Mouse (Mus musculus) limb, embryonic 14.5 days (tissue): ENCODE results near the gene 4930415O20Rik. TPM values are rescaled to one million over a fixed set of nuclear protein-coding genes. Genes with fewer than 3 reads are reported as not detected.

ENCODE experiments used
- ATAC-seq: fragments of 200-750 bp; cut with Nextera tagmentation; 2 replicates; pipeline ENCODE4 v1.8.0; 2017; ENCODE audit warnings: low read depth, moderate number of reproducible peaks, moderate TSS enrichment; ENCODE audit not compliant: low FRiP score
- DNase-seq: peaks from one replicate; pipeline ENCODE4 v3.0.0-alpha.2; 2015; ENCODE audit warnings: low spot score
- H3K27ac ChIP-seq: fragments of 300-500 bp; sonication (generic); replicated peaks from 2 replicates; pipeline ENCODE4 v1.5.1; 2014; ENCODE audit warnings: low read depth, mild to moderate bottlenecking, low read length, moderate library complexity, mixed read lengths
- H3K27me3 ChIP-seq: fragments of 300-500 bp; sonication (generic); 2 replicates; pipeline ENCODE4 v1.6.1; 2014; ENCODE audit warnings: low read length, mixed read lengths; ENCODE audit not compliant: control insufficient read depth, insufficient read depth
- H3K36me3 ChIP-seq: fragments of 300-500 bp; sonication (generic); 2 replicates; pipeline ENCODE4 v1.6.1; 2014; ENCODE audit warnings: mild to moderate bottlenecking, low read length, moderate library complexity, mixed read lengths; ENCODE audit not compliant: control insufficient read depth, insufficient read depth
- H3K4me1 ChIP-seq: fragments of 300-500 bp; sonication (generic); 2 replicates; pipeline ENCODE4 v1.6.1; 2014; ENCODE audit warnings: antibody characterized with exemption, low read length, mixed read lengths; ENCODE audit not compliant: control insufficient read depth, insufficient read depth
- H3K4me2 ChIP-seq: fragments of 300-500 bp; sonication (generic); replicated peaks from 2 replicates; pipeline ENCODE4 v1.6.1; 2014; ENCODE audit warnings: low read depth, mild to moderate bottlenecking, low read length, moderate library complexity; ENCODE audit not compliant: severe bottlenecking
- H3K4me3 ChIP-seq: fragments of 300-500 bp; sonication (generic); replicated peaks from 2 replicates; pipeline ENCODE4 v1.5.1; 2014; ENCODE audit warnings: low read length
- H3K9ac ChIP-seq: fragments of 300-500 bp; sonication (generic); 2 replicates; pipeline ENCODE4 v1.6.1; 2014; ENCODE audit warnings: mild to moderate bottlenecking, low read depth, low read length, moderate library complexity; ENCODE audit not compliant: severe bottlenecking
- H3K9me3 ChIP-seq: fragments of 300-500 bp; sonication (generic); 2 replicates; pipeline ENCODE4 v1.6.1; 2016; ENCODE audit warnings: low read length; ENCODE audit not compliant: control insufficient read depth
- POLR2A ChIP-seq: fragments of 200-500 bp; IDR thresholded peaks from 2 replicates; pipeline ENCODE4 v1.8.0; 2012; ENCODE audit warnings: inconsistent platforms, mild to moderate bottlenecking, moderate library complexity, borderline replicate concordance; ENCODE audit not compliant: insufficient read depth, insufficient read length; ENCODE audit errors: extremely low read depth
- whole genome bisulfite sequencing: fragments of 180-500 bp; shearing (Covaris S2); extraction: QIAGEN DNeasy Blood & Tissue Kit; methylation state at CpG from one replicate; pipeline ENCODE4 v1.1.7; 2014; 5-methylcytosine and 5-hydroxymethylcytosine counted together
- polyA plus RNA-seq, 2 experiments: library from polyadenylated mRNA; depleted of rRNA in 1 of 2; stranded (reverse) in 1 of 2; unstranded in 1 of 2; fragments of >200 nt; fragmentation: Nextera tagmentation in 1 of 2; extraction: Ambion mirVana in 1 of 2; gene quantifications; 2 replicates each; pipeline versions ENCODE4 v1.2.1 to v1.2.3; 2012 to 2014

Gene 4930415O20Rik
- polyA plus RNA-seq, 2 experiments = 0.37 TPM; not detected in 1

DNA sequence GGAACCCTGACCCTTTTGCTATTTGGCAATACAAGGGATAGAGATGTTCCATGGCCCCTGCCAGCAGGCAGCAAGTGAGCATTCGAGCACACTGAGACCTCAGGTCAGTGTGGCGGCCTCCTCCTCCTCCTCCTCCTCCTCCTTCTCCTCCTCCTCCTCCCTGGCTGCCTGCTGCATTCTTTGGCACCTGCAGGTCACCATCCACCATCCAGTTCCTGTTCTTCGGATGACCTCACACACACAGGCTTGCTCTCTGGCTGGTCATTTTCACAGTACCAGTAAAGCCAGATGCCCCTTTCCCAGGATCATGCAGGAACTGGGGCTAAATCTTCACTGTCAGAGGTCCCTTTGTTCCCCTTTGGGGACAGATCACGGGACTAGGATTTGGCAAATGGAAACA, 20.6 kb downstream of the 4930415O20Rik start:
- H3K36me3 ChIP-seq = peaks cover 70% of the 10 kb centered on the region
- no peak for DNase-seq
- 72% methylated on average over 3 of the region's 4 CpGs for WGBS
- no peaks in the 10 kb centered on the region for H3K27me3 ChIP-seq
- H3K4me2 ChIP-seq = no peak overlapping the region
- ATAC-seq = no peak
- no peak overlapping the region for H3K4me3 ChIP-seq
- H3K9me3 ChIP-seq = no peaks in the 10 kb centered on the region
- no peak overlapping the region for H3K27ac ChIP-seq
- H3K9ac ChIP-seq = no peak overlapping the region
- H3K4me1 ChIP-seq = no peaks in the 10 kb centered on the region
- TF ChIP-seq POLR2A = no peak

DNA sequence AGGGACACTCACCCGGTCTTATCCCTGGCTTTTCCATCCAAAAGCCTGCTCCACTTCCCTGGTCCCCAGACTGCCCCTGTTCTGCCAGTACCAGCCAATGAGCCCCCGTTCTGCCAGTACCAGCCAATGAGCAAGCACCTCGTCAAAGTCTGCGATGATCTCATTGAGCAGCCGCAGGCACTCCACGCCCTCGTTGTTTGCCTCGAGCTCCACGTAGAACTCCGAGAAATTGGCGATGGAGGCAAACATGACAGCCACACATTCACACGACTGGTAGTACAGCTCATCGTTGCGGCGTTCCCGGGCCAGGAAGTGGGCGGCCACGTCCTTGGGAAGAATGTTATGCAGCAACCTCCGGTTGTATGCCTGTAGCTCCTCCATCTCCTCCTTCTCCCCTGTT, 23.4 kb downstream of the 4930415O20Rik start:
- ATAC-seq (no peak), DNase-seq (no peak)
- Histone ChIP-seq H3K36me3 (peaks cover 97% of the 10 kb centered on the region), H3K27me3 (no peaks in the 10 kb centered on the region), H3K4me2 (no peak overlapping the region), H3K4me3 (no peak overlapping the region), H3K4me1 (no peaks in the 10 kb centered on the region), H3K27ac (no peak overlapping the region), H3K9me3 (no peaks in the 10 kb centered on the region), H3K9ac (no peak overlapping the region)
- 79% methylated on average over 19 of the region's 19 CpGs for WGBS
- no peak for TF ChIP-seq POLR2A

GRCm38 (mm10) chr15:98595049-98595448, 24.2 kb downstream of the 4930415O20Rik start:
- Histone ChIP-seq H3K4me2 (no peak overlapping the region), H3K9me3 (no peaks in the 10 kb centered on the region), H3K27ac (no peak overlapping the region), H3K4me3 (no peak overlapping the region), H3K4me1 (no peaks in the 10 kb centered on the region), H3K9ac (no peak overlapping the region), H3K27me3 (no peaks in the 10 kb centered on the region), H3K36me3 (peaks cover 98% of the 10 kb centered on the region)
- TF ChIP-seq POLR2A = no peak
- DNase-seq (no peak), ATAC-seq (no peak)
- WGBS = 92% methylated on average over 5 of the region's 5 CpGs

DNA sequence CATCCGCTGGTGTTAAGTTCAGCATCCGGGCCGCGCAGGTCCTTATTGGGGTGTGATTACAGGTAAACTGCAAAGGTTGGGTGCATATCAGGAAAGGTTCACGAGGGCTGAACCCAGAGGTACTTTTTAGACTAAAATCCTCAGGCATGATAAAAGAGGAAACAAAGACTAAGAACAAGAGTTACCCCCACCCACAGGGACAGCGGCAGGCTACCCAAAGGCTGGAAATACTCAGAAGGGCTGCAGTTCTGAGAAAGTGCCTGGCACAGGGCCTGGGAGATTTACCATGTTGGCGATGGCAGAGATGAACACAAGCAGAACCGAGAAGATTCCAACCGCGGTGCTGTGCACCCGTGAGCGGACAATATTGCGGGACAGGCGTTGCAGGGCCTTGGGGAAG, 25.8 kb downstream of the 4930415O20Rik start:
- Histone ChIP-seq H3K27me3 (no peaks in the 10 kb centered on the region), H3K9ac (no peak overlapping the region), H3K4me1 (no peaks in the 10 kb centered on the region), H3K27ac (no peak overlapping the region), H3K36me3 (peaks cover 97% of the 10 kb centered on the region), H3K4me2 (no peak overlapping the region), H3K9me3 (no peaks in the 10 kb centered on the region), H3K4me3 (no peak overlapping the region)
- 94% methylated on average over 14 of the region's 14 CpGs for WGBS
- no peak for DNase-seq
- ATAC-seq = no peak
- TF ChIP-seq POLR2A = no peak

DNA sequence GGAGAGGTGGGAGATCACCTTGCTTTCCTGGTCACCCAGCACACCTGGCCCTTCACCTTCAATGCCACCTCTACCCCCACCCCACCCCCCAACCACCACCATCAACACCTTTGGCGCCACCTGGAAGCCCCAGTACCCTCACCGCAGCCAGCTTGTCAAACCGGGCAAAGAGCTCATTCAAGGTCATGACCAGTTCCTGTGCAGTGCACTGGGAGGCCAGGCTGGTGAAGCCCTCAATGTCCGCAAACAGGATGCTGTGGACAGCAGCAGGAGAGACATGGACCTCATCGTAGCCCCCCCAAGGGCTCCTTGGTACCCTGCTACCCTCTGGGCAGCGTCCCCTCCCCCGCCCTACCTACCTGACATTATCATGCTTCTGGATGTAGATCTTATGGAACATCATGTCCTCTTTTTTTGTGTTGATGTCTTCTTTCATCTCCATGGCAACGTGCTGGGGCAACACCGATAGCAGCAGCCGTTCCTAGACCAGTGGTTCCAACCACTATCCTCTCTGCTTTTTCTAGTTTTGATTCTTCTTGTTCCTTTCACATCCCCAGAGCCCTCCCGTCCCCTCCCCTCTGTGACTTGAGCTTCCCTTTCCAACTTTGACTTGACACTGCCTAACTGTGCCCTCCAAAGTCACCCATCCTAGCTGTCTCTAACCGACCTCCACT, 29.4 kb downstream of the 4930415O20Rik start:
- no peak for DNase-seq
- Histone ChIP-seq H3K27me3 (no peaks in the 10 kb centered on the region), H3K4me1 (peaks cover 20% of the 10 kb centered on the region), H3K9me3 (no peaks in the 10 kb centered on the region), H3K9ac (no peak overlapping the region), H3K36me3 (peaks cover 91% of the 10 kb centered on the region), H3K4me2 (no peak overlapping the region), H3K4me3 (no peak overlapping the region), H3K27ac (no peak overlapping the region)
- no peak for ATAC-seq
- WGBS = 87% methylated on average over 12 of the region's 12 CpGs
- no peak for TF ChIP-seq POLR2A
